Mouse (Mus musculus) hindbrain, embryonic 14.5 days (tissue): ENCODE results near the gene Myl6b. TPM values are rescaled to one million over a fixed set of nuclear protein-coding genes. Genes with fewer than 3 reads are reported as not detected.

Experiments used
- ATAC-seq: fragments of 200-750 bp; cut with Nextera tagmentation; 2 replicates; pipeline ENCODE4 v1.8.0; 2017; ENCODE audit warnings: moderate number of reproducible peaks, mild to moderate bottlenecking, moderate TSS enrichment, moderate library complexity; ENCODE audit not compliant: low FRiP score
- DNase-seq: peaks from one replicate; pipeline ENCODE4 v3.0.0-alpha.2; 2015; ENCODE audit warnings: low spot score
- H3K27ac ChIP-seq: fragments of 300-500 bp; sonication (generic); 2 replicates; pipeline ENCODE4 v1.5.1; 2014; ENCODE audit warnings: mild to moderate bottlenecking, moderate library complexity
- H3K27me3 ChIP-seq: fragments of 300-500 bp; sonication (generic); 2 replicates; pipeline ENCODE4 v1.6.1; 2014; ENCODE audit warnings: mild to moderate bottlenecking, low read length, mixed read lengths; ENCODE audit not compliant: control insufficient read depth, insufficient read depth
- H3K36me3 ChIP-seq: fragments of 300-500 bp; sonication (generic); replicated peaks from 2 replicates; pipeline ENCODE4 v1.6.1; 2014; ENCODE audit not compliant: control insufficient read depth, insufficient read depth
- H3K4me1 ChIP-seq: fragments of 300-500 bp; sonication (generic); replicated peaks from 2 replicates; pipeline ENCODE4 v1.6.1; 2014; ENCODE audit warnings: antibody characterized with exemption, low read length, mixed read lengths; ENCODE audit not compliant: control insufficient read depth, insufficient read depth
- H3K4me2 ChIP-seq: fragments of 300-500 bp; sonication (generic); replicated peaks from 2 replicates; pipeline ENCODE4 v1.6.1; 2014; ENCODE audit warnings: mild to moderate bottlenecking, moderate library complexity
- H3K4me3 ChIP-seq: fragments of 300-500 bp; sonication (generic); replicated peaks from 2 replicates; pipeline ENCODE4 v1.5.1; 2014; ENCODE audit warnings: mild to moderate bottlenecking, low read length
- H3K9ac ChIP-seq: fragments of 300-500 bp; sonication (generic); 2 replicates; pipeline ENCODE4 v1.6.1; 2014
- H3K9me3 ChIP-seq: fragments of 300-500 bp; sonication (generic); 2 replicates; pipeline ENCODE4 v1.6.1; 2016; ENCODE audit warnings: low read length; ENCODE audit not compliant: control insufficient read depth
- WGBS: fragments of 180-500 bp; shearing (Covaris S2); extraction: QIAGEN DNeasy Blood & Tissue Kit; methylation state at CpG from one replicate; pipeline ENCODE4 v1.1.7; 2014; 5-methylcytosine and 5-hydroxymethylcytosine counted together
- polyA plus RNA-seq: library from polyadenylated mRNA; unstranded; fragments of >200 nt; fragmentation: Nextera tagmentation; extraction: Ambion mirVana; gene quantifications from 2 replicates; pipeline ENCODE4 v1.2.1, GENCODE M21; 2014

The Myl6b gene
- 5.8 and 6.1 TPM in 2 replicates for polyA plus RNA-seq

DNA sequence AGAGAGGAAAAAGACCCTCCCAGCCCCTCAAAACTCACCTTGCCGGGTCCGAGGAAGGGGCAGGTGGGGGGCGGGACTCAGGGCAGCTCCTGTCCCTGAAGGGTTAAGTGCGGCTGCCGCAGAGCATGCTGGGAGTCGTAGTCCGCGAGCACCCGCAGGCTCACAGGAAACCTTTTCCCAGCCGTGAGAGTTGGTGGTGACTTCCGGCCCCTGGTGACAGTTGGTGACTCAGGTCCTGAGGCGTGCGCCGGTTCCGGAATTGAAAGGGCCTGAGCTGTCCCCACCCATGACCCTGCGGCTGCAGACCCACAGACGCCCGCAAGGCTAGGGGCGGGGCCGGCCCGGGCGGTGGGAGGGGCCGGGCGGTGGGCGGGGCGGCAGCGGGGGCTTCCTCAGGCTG, at the start of gene Myl6b:
Gene Myl6b (minus strand): TSS at position 96 of the 400 bp plus-strand sequence.
- Histone ChIP-seq H3K9me3 (no peaks in the 10 kb centered on the region), H3K4me1 (peaks cover 16% of the 10 kb centered on the region), H3K27ac (peak within 1 kb of the TSS; percentile 69), H3K4me2 (peak within 1 kb of the TSS; percentile 78), H3K36me3 (no peaks in the 10 kb centered on the region), H3K27me3 (no peaks in the 10 kb centered on the region), H3K4me3 (peak within 1 kb of the TSS; percentile 49), H3K9ac (peak within 1 kb of the TSS; percentile 48)
- DNase-seq: peak; percentile 88
- peak; percentile 83 for ATAC-seq
- WGBS: 1% methylated on average over 27 of the region's 27 CpGs

DNA sequence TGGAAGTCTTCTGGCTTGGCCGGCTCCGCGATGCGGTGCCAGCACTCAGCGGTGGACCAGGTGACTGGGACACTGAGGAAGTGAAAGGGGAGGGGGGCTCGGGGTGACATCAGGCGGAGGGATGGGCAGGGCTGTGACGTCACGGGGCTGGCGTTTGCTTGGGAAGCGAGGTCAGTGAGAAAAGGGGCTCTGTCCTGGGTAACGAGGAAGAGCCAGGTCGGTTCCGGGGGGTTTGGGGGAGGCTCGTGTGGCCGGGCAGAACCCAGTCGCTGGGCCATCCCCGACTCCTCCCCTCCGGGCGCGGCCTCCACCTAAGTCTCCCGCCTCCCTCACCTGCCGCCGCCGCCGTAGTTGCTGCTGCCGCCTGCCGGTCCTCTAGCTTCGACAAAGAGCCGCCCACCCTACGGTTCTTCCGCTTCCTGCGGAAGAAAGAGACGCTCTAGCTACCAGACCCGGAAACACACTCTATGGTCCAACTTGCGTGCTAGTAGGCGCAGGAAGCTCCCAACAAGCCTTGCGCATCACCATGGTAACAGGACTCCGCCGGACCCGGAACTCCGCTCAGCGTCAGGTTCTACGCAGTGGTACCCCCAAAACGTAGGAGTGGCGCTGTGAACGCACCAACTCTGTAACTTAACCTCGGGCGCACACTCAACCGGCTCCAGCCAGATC, 49.0 kb upstream of the Myl6b start, which contains the start of gene Zc3h10:
Gene Zc3h10 (minus strand): TSS at position 414 of the 672 bp plus-strand sequence.
- ATAC-seq (peak; percentile 91), DNase-seq (peak; percentile 96)
- Histone ChIP-seq H3K4me3 (peak within 1 kb of the TSS; percentile 82), H3K27ac (peak within 1 kb of the TSS; percentile 98), H3K36me3 (peaks cover 30% of the 10 kb centered on the region), H3K4me1 (peaks cover 17% of the 10 kb centered on the region), H3K4me2 (peak within 1 kb of the TSS; percentile 82), H3K9me3 (no peaks in the 10 kb centered on the region), H3K27me3 (no peaks in the 10 kb centered on the region), H3K9ac (peak within 1 kb of the TSS; percentile 94)
- WGBS: 0% methylated on average over 42 of the region's 50 CpGs

DNA sequence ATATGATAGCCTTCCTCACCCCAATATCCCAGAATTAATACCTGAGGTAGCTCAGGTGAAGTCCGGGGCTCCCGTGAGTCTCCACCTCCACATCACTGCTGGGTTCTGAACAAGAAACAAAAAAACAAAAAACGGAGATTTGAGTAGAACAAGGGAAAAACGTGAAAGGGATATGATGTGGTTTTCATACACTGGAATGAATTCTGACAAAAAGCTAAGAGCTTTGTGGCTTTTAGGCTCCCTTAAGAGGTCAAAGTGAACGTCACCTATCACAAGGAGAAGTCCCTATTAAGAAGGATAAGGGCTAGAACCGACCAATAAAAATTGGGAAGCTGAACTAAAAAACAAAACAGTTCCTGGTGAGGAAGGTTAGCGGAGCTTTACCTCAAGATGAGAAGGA, 48.3 kb upstream of the Myl6b start:
- Histone ChIP-seq H3K9me3 (no peaks in the 10 kb centered on the region), H3K36me3 (peaks cover 37% of the 10 kb centered on the region), H3K4me1 (peaks cover 17% of the 10 kb centered on the region), H3K27ac (peak overlapping the region; percentile 98), H3K4me2 (peak overlapping the region; percentile 82), H3K27me3 (no peaks in the 10 kb centered on the region), H3K9ac (peak overlapping the region; percentile 94), H3K4me3 (peak overlapping the region; percentile 82)
- DNase-seq: no peak
- ATAC-seq: no peak
- WGBS: 30% methylated on average over 7 of the region's 7 CpGs

DNA sequence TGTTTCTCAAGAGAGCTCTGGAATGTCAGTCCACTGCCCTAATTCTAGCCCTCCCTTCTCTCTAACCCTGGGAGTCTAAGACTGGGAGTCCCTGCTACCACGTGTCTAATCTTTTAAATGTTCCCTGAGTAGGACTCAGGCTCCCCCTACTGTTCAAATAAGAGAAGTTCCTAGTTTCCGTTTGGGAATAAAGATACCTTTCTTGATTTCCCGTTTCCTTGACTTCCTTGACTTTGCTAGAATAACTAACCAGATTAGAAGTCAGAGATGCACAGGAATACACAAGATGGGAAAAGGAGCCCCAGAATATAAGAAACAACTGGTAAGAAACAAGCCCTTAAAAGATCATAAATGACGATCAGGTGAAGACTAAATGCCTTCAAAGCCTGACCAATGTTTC, 47.9 kb upstream of the Myl6b start:
- Histone ChIP-seq H3K4me2 (peak overlapping the region; percentile 82), H3K9ac (peak overlapping the region; percentile 94; the same call in 1 of the 2 replicates), H3K4me1 (peaks cover 17% of the 10 kb centered on the region), H3K36me3 (peaks cover 39% of the 10 kb centered on the region), H3K9me3 (no peaks in the 10 kb centered on the region), H3K4me3 (peak overlapping the region; percentile 82), H3K27me3 (no peaks in the 10 kb centered on the region), H3K27ac (no peak overlapping the region)
- DNase-seq (peak; percentile 69), ATAC-seq (no peak)
- WGBS: 17% methylated on average over 4 of the region's 4 CpGs

DNA sequence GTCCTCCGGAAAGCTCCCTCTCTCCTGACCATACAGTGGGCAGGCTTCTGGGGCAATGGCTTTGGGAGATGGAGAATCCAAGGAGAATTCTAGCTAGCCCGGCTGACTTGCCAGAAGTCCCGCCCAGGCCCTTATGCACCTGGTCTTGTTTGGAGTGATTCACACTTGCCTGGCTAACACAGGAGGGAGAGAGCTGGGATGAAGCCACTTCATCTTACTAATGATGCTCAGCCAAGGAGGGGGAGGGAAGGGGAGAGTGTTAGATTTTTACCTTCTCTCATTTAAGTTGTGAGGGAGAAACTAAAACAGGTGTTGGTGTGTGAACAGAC, 47.0 kb upstream of the Myl6b start:
- Histone ChIP-seq H3K4me2 (no peak overlapping the region), H3K4me3 (no peak overlapping the region), H3K4me1 (peaks cover 17% of the 10 kb centered on the region), H3K27me3 (no peaks in the 10 kb centered on the region), H3K9me3 (no peaks in the 10 kb centered on the region), H3K27ac (no peak overlapping the region), H3K36me3 (peaks cover 48% of the 10 kb centered on the region), H3K9ac (no peak overlapping the region)
- ATAC-seq (no peak), DNase-seq (no peak)
- WGBS: 93% methylated on average over 3 of the region's 3 CpGs

DNA sequence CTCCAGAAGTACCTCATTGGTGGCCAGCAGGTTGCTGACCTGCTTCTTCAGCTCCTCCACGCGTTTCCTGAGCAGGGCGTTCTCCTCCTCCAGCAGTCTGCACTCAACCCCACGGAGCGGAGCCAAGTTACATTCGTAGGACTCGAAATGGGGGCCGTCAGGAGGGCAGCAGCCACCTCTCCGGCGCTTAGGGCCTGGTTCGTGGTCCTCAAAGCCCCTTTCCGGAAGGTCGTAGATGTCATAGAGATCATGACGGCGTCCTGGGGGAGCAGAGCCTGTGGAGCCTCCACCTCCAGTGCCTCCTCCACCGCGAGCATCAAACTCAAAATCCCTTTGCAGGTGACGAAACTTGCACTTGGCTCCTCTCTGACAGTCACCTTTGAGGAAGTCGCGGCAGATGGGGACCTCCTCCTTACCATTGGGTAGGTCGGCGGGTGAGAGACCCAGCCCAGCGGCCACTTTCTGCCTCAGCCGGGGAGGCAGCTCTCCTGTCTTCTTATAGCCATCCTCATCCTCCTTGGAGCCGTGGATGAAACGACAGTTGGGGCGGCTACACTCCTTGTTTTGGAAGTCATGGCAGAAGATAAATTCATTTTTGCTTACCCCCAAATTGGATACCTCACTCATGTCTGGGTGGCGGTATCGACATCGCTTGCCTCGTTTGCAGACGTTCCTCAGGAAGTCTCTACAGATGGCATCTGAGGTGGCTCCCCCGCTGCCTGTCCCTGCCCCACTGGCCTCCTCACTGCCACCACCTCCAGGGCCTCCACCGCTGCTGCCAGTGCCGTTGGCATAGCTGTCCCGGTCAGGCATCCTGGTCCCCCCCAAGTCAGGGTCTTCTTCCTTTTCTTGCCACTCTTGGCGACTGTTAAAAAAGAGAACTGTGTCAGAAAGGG, 46.4 kb upstream of the Myl6b start:
- Histone ChIP-seq H3K9me3 (no peaks in the 10 kb centered on the region), H3K4me1 (peaks cover 17% of the 10 kb centered on the region), H3K4me2 (no peak overlapping the region), H3K36me3 (peaks cover 49% of the 10 kb centered on the region), H3K27ac (no peak overlapping the region), H3K27me3 (no peaks in the 10 kb centered on the region), H3K9ac (no peak overlapping the region), H3K4me3 (no peak overlapping the region)
- 96% methylated on average over 37 of the region's 37 CpGs for WGBS
- ATAC-seq (no peak), DNase-seq (no peak)

DNA sequence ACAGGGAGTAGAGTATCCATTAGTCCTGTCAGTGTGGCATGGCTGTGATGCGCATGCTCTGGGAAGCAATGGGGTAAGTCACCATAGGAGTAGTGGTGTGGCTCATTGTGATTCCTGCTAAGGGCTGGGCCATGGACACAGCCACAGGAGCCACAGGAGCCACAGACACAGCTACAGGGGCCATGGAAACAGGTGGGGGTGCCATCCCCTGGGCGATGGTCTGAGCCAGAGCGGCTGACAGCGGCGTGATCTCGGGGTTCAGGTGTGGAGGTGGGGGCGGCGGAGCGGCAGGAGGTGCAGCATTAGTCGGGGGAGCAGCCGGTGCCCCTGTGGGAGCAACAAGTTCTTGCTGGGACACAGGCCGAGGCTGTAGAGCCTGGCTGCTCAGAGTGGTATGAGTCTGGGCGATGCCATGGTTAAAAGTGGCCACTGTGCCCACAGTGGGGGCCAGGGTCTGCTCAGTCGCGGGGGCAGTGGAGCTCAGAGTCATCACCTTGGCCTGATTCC, 45.7 kb upstream of the Myl6b start:
- WGBS: 97% methylated on average over 15 of the region's 15 CpGs
- Histone ChIP-seq H3K4me3 (no peak overlapping the region), H3K4me1 (peaks cover 17% of the 10 kb centered on the region), H3K36me3 (peaks cover 49% of the 10 kb centered on the region), H3K4me2 (no peak overlapping the region), H3K27me3 (no peaks in the 10 kb centered on the region), H3K9me3 (no peaks in the 10 kb centered on the region), H3K27ac (no peak overlapping the region), H3K9ac (no peak overlapping the region)
- DNase-seq (no peak), ATAC-seq (no peak)

DNA sequence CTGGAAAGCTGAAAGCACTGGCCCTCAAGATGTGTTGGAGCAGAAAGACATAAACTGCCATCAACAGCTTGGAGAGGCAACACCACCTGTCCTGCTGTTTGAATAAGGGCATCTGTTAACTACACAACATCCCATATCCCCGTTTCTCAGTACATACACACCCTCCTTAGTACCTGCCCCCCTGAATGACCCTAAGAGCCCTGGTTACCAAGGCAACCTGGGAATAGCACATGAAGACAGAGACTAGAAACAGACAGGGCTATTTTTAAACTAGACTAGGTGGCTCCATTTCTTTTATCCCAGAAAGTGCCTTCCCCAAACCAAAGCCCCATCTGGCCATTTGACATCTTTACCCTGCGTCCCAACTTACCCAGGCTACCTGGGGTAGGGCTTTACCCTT, 44.6 kb upstream of the Myl6b start:
- no peaks in the 10 kb centered on the region for H3K27me3 ChIP-seq
- no peak overlapping the region for H3K4me2 ChIP-seq
- DNase-seq (no peak), ATAC-seq (no peak)
- H3K27ac ChIP-seq: no peak overlapping the region
- WGBS: 72% methylated on average over 2 of the region's 2 CpGs
- peaks cover 17% of the 10 kb centered on the region for H3K4me1 ChIP-seq
- no peak overlapping the region for H3K9ac ChIP-seq
- no peak overlapping the region for H3K4me3 ChIP-seq
- H3K36me3 ChIP-seq: peaks cover 49% of the 10 kb centered on the region
- no peaks in the 10 kb centered on the region for H3K9me3 ChIP-seq

DNA sequence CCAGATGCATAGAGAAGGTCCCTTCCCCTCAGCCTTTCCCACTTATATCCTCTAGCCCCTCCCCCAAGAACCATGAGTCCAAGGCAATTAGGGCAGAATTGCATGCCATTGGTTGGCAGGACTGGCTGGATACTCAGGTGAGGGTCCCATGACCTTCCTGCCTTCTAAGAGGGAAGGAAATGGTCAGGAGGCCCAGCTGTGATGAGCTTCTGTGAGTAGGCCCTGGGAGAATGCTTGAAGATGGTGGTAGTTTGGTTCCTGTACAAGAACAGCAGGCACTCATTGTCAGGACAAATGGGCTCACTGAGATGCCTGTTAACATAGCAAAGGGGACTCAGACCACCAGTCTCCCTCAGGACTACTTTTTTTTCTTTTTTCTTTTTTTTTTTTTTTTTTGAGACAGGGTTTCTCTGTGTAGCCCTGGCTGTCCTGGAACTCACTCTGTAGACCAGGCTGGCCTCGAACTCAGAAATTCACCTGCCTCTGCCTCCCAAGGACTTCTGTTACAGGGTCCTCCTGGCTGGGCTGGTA, 39.9 kb upstream of the Myl6b start:
- ATAC-seq: no peak
- Histone ChIP-seq H3K27ac (no peak overlapping the region), H3K4me1 (0 out of 2 replicates have a peak, but pooled peaks cover 12% of the 10 kb centered on the region), H3K9ac (no peak overlapping the region), H3K27me3 (no peaks in the 10 kb centered on the region), H3K36me3 (peaks cover 28% of the 10 kb centered on the region), H3K4me2 (no peak overlapping the region), H3K9me3 (no peaks in the 10 kb centered on the region), H3K4me3 (no peak overlapping the region)
- DNase-seq: no peak
- 100% methylated on average over 1 of the region's 1 CpGs for WGBS
